10 mouse cellular contexts compared by ENCODE assay signal in genomic region chr6:28842375-28843276, GRCm38 (mm10). TPM values are rescaled to one million over a fixed set of nuclear protein-coding genes. Genes with fewer than 3 reads are reported as not detected.
DNase-seq lines count a peak whose midpoint lies in the region; ATAC-seq and TF ChIP-seq lines count a peak whose summit lies in the region.
"Had no signal": no experiment of that assay in that cellular context is flagged by ENCODE, and none has a peak within 500 bp of the region (broad histone marks: within the 10 kb centered on the region; RNA-seq: fewer than 3 reads in every experiment).

No protein-coding gene starts in this region.

- H3K36me3 ChIP-seq in hindbrain, embryonic 10.5 days: no peaks in the 10 kb centered on the region
- no peaks in the 10 kb centered on the region for H3K36me3 ChIP-seq in intestine, embryonic 15.5 days
- H3K36me3 ChIP-seq: liver, embryonic 13.5 days had no signal

- no peak overlapping the region for H3K9ac ChIP-seq in intestine, embryonic 15.5 days
- H3K9ac ChIP-seq: liver, embryonic 13.5 days had no signal

- TF ChIP-seq CTCF in cerebellum, adult 2 months (IDR thresholded peaks at IDR 0.05; ENCODE audit: borderline replicate concordance, insufficient read depth, low read depth, low read length): no peak

- no peak overlapping the region for H3K4me2 ChIP-seq in intestine, embryonic 15.5 days (replicated peaks)
- H3K4me2 ChIP-seq: liver, embryonic 13.5 days had no signal

- peaks cover 2% of the 10 kb centered on the region for H3K4me1 ChIP-seq in cerebellum, adult 2 months (ENCODE audit: control insufficient read depth, insufficient read depth, low read length)
- H3K4me1 ChIP-seq in hindbrain, embryonic 10.5 days (replicated peaks): peaks cover 33% of the 10 kb centered on the region
- 0 out of 2 replicates have a peak, but pooled peaks cover under 1% of the 10 kb centered on the region for H3K4me1 ChIP-seq in intestine, embryonic 15.5 days (replicated peaks)
- H3K4me1 ChIP-seq: liver, embryonic 13.5 days had no signal

- 66% methylated on average over 4 of the region's 4 CpGs for WGBS in cerebellum, adult 2 months
- 38% methylated on average over 4 of the region's 4 CpGs for WGBS in hindbrain, embryonic 10.5 days
- WGBS in intestine, embryonic 15.5 days: 84% methylated on average over 4 of the region's 4 CpGs

- ATAC-seq in megakaryocyte-erythroid progenitor cell, adult 5-6 weeks (replicated peaks; ENCODE audit: low FRiP score, low TSS enrichment, poor library complexity, severe bottlenecking): peak; percentile 73
- no peak for ATAC-seq in intestine, embryonic 15.5 days

- H3K9me3 ChIP-seq in hindbrain, embryonic 10.5 days: no peaks in the 10 kb centered on the region
- no peaks in the 10 kb centered on the region for H3K9me3 ChIP-seq in intestine, embryonic 15.5 days
- H3K9me3 ChIP-seq: liver, embryonic 13.5 days had no signal

- DNase-seq in 3T3-L1 (ENCODE audit: low read depth, low spot score): peak; percentile 55
- DNase-seq in cerebellum, adult 2 months: peak; percentile 39 to 64
- peak; percentile 55 for DNase-seq in hindbrain, embryonic 10.5 days (ENCODE audit: low spot score)
- DNase-seq in urinary bladder, adult 2 months (ENCODE audit: low spot score): no peak
- DNase-seq in testis, postnatal 14 days (ENCODE audit: low spot score): no peak
- DNase-seq in heart, postnatal 10 days: no peak
- DNase-seq: liver, embryonic 13.5 days had no signal

- no peaks in the 10 kb centered on the region for H3K27me3 ChIP-seq in cerebellum, adult 2 months (ENCODE audit: control insufficient read depth, insufficient read depth, low read length)
- no peaks in the 10 kb centered on the region for H3K27me3 ChIP-seq in hindbrain, embryonic 10.5 days (ENCODE audit: insufficient read depth, poor library complexity, severe bottlenecking)
- H3K27me3 ChIP-seq in intestine, embryonic 15.5 days (replicated peaks): no peaks in the 10 kb centered on the region
- H3K27me3 ChIP-seq: liver, embryonic 13.5 days had no signal

- peak overlapping the region; percentile 4; the same call in 1 of the 2 replicates for H3K27ac ChIP-seq in cerebellum, adult 2 months (ENCODE audit: insufficient read depth, low read length)
- H3K27ac ChIP-seq in hindbrain, embryonic 10.5 days: peak overlapping the region; percentile 88
- H3K27ac ChIP-seq in intestine, embryonic 15.5 days: no peak overlapping the region
- H3K27ac ChIP-seq: liver, embryonic 13.5 days had no signal

- intact Hi-C loops in heart, postnatal 10 days (cut with DNase I): no loop called here

- TF ChIP-seq POLR2A in cerebellum, adult 2 months (IDR thresholded peaks at IDR 0.05; ENCODE audit: borderline replicate concordance, insufficient read depth, low read length): no peak

- no peak overlapping the region for H3K4me3 ChIP-seq in cerebellum, adult 2 months (replicated peaks; ENCODE audit: insufficient read depth, low read depth, low read length)
- H3K4me3 ChIP-seq in hindbrain, embryonic 10.5 days: no peak overlapping the region
- no peak overlapping the region for H3K4me3 ChIP-seq in intestine, embryonic 15.5 days (replicated peaks)
- H3K4me3 ChIP-seq: erythroblast, embryonic 14.5 days; liver, embryonic 13.5 days had no signal

RNA-seq across cellular contexts. Expression of gene Lrrc4, which starts 11.1 kb away (rescaled TPM):
- polyA plus RNA-seq in cerebellum, adult 2 months (2012; rRNA removed): 51.6 and 58.0 TPM in 2 replicates
- 2.3 and 2.4 TPM in 2 replicates for polyA plus RNA-seq in hindbrain, embryonic 10.5 days (2016; fragmentation: Nextera tagmentation; extraction: Ambion mirVana)
- not detected in 2 replicates for total RNA-seq in megakaryocyte-erythroid progenitor cell, adult 5-6 weeks (2014; fragmentation: Nextera tagmentation)
- total RNA-seq in megakaryocyte-erythroid progenitor cell, adult 5-6 weeks (2017): 0.05 TPM in 1 of 2 replicates, not detected in the other
- polyA plus RNA-seq in urinary bladder, adult 2 months (2012; rRNA removed): 1.8 and 2.6 TPM in 2 replicates
- under 1 TPM; 0.42 to 0.43 TPM for total RNA-seq in heart, postnatal 10 days (2021)
- polyA plus RNA-seq in intestine, embryonic 15.5 days (2015; fragmentation: Nextera tagmentation; extraction: Ambion mirVana): 0.31 and 0.52 TPM in 2 replicates
- polyA plus RNA-seq: erythroblast, embryonic 14.5 days had no signal

Comparison
In these comparisons a context has a peak if more than half of its experiments do, and no peak if none do; other contexts are left out.
1. DNase-seq: peak in 3T3-L1 (single experiment), cerebellum, adult 2 months (2 of 2) and hindbrain, embryonic 10.5 days (single experiment); none in urinary bladder, adult 2 months (single experiment), testis, postnatal 14 days (single experiment) and heart, postnatal 10 days (0 of 2).
2. RNA of gene Lrrc4, which starts 11.1 kb away (polyA plus RNA-seq): 51.6 to 58.0 TPM in cerebellum, adult 2 months; 2.3 to 2.4 TPM in hindbrain, embryonic 10.5 days, 1.8 to 2.6 TPM in urinary bladder, adult 2 months and 0.31 to 0.52 TPM in intestine, embryonic 15.5 days; every median in the first group is over 10 times any median in the second.